Mouse (Mus musculus): Measurements from ENCODE around the gene D13Ertd608e.
"Not testable (repeated sequence)": the region's sequence is repeated elsewhere in the genome, so short reads cannot be mapped to it uniquely, and the experiment has no call there.

D13Ertd608e gene

DNA sequence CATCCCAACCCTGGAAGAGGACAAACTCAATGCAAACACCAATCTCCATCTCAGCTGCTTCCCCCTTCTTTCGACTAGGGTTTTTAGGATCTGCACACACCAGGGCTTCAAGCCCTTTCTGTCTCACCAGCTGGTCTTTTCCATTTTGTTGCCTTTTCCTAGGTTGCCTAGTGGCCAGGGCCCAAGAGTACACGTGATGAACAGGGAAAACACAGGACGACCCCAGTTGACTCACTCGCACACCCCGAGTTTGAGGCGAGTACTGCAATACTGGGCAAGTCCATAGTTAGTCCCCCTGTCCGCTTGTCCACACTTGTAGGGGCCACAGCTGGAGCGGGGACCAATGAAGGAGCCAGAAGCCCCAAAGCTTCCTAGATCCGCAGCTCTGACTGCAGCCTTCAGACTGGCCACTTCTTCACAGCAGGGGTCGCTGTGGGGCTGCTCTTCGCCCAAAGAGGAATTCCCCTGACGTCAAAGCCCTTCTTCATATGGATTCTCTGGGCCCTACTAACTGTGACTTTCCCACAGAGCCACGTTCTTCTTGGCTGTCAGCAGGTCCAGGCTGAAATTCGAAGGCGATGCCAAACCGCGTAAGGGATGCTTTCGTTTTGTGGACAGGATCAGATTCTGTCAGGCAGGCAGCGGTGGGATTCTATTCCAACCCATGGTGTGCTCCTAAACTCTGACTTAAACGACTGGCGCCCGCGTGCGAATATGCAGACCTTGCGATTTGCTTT is at the start of gene D13Ertd608e:
D13Ertd608e (plus strand) TSS at position 687 of the 737 bp plus-strand sequence.
- peak; percentile 51 for DNase-seq

DNA sequence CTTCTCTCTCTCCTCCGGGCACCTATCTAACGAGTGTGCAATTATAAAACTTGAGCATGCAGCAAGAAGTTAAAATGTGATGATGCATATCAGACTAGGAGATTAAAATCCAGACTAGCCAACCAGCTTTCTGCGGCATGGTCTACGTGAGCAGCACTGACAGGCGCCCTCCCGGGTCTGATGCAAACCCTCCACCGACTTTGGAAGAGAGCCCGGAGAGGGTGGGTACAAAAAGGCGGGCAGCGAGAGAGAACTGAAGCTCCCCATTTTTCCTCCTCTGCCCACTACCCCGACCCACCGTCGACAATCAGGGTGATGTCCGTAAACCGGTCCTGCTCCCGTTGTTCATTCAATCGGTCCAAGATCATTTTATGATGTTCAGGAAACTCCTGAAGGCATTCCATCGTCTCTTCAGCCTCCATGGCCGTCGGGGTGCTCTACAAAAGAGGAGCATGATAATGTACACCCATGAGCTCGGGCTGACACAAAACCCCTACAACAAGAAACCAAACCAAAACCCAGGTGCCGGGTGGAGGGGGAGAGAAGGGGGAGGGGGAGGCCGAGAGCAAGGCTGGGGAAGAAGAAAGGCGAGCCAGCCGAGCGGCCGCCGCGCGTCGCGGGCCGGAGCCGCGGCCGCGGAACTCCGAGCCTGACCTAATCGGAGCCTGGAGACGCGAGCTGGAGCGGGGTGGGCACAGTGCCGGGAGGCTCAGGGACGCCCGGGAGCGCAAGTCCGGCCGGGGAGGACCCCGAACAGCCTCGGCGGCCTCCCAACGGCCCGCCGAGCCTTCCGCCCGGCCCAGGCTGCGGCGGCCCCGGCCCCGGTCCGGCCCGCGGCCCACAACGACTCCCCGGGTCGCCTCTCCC is 45.7 kb upstream of the D13Ertd608e start:
- DNase-seq = peak; percentile 45

DNA sequence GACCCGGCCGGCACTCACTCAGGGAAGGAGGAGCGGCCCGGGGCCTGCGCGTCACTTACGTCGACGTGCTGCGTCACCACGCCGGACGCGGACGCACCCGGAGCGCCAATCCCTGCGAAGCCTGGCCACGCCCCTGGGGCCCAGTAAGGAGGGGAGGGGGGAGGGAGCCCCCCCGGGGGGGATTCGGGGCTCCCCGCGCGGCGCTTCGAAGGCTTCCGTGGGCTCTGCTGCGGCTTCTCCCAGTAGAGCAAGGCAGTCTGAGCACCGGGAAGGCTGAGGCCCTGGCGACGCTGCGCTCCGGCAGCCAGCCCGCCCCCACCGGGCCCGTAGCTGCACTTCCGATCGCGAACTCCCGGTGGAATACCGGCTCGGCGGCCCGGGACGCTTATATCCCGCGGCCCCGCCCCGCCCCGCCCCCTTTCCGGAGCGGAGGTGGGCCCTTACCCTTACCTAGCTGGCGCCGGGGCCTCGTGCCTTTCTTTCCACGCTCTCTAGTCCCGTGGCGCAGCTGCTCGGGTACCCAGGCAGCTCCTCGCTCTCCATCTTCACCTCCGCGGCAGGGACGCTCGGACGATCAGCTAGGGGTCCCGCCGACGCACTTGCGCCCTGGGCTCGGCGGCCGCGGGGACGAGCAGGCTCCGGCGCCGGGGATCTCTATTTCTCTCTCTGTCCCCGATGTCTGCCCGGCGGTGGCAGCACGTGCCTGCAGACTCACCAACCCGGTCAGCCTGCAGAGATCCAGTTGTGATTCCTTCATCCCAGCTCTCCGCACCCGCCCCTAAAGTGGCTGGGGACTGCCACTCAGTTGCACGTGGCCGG is 44.8 kb upstream of the D13Ertd608e start, which contains the start of gene Zfp131:
Zfp131 (minus strand) TSS at position 129 of the 819 bp plus-strand sequence.
- DNase-seq = peak; percentile 94

DNA sequence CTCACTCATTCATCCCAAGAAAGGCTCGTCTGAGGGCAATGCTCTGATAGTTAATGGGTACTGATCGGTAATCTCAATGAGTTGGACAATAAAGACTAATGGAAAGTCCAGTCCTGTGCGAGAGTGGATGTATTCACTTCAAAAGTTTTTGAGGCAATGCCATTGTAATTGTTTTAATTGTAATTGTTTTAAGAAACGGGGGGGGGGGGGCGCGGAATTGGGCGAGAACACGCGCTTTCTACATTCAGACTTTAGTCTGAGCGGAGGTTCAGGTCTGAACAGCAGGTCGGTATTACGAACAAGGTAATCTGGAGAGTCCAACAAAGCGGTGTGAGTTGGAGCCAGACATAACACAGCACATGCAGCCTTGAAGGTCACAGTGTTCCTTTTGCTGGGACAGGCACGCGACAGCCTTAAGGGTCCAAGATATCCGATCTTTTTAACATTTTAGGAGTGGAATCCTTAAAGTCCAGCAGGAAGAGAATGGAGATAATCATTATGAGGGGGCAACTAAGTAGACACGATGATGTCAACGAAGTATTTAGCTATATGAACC is 44.1 kb upstream of the D13Ertd608e start:
- DNase-seq = peak; percentile 16

DNA sequence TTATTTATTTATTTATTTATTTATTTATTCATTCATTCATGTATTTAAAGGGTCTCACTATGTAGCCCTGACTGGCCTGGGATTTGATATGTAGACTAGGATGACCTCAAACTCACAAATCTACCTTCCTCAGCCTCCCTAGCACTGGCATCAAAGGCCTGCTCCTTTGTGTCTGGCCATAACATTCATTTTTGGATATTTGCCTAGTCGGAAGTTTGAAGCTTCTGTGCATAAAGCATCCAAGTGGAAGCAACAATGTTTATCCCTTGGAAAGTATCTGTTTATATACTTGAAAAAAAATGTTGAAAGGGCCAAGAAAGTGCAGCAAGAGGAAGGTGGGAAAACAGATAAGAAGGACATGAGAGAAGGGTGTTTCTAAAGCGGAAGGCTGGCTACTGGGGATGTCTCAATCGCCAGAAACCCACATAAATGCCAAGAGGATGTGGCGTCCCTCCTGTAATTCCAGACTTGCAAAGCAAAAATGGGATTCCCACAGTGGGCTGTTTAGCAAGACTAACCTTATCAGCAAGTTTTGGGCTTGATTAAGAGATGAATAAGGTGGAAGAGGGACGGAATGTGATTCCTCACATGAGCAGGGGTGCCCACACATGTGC is 42.9 kb upstream of the D13Ertd608e start:
- no peak for DNase-seq

DNA sequence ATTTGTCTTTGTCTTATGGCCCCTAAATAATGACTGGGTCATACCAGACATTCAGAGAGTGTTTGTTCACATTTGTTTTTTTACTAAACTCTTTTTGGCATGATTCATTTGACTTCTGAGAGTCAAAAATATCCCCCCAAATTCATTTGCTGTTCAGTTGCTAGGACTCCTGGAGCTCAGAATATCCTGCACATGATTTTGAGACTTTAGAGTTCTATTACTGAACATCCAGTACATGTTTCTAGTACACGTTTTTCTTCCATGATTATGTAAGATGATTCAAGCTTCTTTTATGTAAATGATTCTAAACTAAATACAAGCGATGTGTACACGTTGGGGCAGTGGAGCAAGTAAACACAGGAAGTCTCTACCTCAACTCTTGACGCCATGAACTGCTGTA is 38.1 kb upstream of the D13Ertd608e start:
- no peak for DNase-seq

DNA sequence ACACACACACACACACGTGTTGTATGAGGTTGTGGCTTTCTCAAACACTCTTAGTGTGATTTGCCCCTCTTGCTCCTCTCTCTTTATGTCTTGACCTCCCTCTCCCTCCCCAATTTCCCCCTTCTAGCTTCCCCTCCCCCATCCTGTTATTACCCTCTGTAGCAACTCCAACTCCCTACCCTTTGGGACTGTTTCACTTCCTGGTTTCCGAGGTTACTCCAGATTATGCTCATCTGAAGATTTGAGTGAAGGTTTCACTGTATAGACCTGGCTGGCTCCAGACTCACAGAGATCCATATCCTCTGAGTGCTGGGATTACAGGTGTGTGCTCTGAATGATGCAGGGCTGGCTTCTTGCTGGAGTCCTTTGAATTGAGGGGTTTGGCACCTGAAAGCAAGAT is 26.9 kb upstream of the D13Ertd608e start:
- DNase-seq = no peak

DNA sequence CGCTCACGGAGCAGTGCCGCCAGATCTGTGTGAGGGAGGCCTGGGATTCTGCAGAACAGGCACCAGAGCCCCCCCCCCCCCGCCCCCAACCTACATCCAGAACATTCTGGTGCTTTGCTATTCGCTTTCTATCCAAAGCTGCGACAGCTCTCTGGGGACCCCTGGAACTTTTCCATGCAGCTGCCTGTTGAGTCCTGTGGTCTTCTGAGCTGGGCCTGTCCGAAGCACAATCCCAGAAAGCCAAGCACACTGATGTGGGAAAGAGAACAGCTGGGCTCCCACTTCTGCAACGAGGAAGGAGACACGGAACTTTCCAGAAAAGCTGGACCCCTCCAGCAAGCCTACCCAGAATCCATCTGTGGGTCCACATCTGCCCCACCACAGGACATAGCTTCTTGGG is 25.8 kb upstream of the D13Ertd608e start:
- no peak for DNase-seq

DNA sequence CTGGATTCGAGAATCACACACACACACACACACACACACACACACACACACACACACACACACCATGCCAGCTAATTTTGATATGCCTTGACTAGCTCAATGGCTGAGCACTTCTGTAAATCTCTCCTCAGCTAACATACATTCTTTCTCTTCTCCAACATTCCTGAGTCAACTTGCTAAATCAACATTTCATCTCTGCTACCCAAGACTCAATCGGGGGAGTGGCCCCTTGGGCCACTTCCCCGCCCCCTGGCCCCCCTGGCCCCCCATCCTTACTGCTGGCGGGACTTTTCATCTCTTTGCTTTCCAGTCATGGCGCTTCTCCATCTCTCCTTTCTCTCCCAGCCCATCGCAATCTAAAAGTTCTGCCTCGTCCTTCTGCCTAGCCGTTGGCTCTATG is 19.0 kb upstream of the D13Ertd608e start:
- DNase-seq = no peak

DNA sequence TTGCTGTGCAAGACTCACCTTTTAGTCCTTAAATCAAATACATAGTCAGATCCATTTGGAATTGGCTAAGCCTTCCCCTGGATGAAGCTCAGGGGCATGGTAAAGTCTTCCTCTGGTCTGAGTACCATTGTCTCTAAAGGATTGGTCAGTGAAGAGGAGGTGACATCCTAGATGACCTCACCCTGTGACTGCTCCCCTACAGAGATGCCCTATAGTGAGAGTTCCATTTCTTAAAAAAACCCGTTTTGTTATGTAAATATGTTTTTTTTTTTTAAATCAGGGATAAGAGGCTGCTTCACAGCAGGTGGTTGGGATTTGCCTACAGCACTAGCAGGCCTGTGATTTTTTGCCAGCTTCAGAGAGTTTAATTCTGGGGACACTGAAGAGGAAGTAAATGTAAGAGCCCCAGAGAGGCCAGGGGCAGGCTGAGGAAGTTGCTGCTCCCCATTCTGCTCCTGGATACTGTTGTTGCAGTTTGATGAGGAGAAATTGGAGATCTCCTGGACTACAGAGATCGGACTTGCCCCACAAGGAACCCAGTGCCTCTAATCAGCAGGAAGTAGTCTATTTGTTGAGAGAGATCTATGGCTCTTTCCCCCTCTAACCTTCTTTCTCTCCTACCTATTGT is 18.1 kb upstream of the D13Ertd608e start:
- no peak for DNase-seq

DNA sequence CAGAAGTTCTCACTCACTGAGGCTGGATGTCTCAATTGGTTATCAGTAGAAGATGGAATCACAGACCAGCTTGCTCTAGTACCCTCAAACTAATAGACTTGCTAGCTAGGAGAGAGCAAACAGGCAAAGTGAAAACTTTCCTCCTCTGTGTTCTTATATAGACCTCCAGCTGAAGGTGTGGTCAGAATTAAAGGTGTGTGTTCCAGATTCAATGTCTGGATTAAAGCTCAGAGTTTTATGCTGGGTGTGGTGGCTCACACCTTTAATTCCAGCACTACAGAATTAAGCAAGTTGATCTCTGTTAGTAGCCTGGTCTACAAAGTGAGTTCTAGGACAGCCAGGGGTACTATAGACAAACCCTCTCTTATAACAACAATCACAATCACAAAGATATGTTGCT is 5.7 kb upstream of the D13Ertd608e start, which contains the start of gene AF067063:
AF067063 (minus strand) TSS at position 101 of the 400 bp plus-strand sequence.
- not testable (repeated sequence) for DNase-seq

DNA sequence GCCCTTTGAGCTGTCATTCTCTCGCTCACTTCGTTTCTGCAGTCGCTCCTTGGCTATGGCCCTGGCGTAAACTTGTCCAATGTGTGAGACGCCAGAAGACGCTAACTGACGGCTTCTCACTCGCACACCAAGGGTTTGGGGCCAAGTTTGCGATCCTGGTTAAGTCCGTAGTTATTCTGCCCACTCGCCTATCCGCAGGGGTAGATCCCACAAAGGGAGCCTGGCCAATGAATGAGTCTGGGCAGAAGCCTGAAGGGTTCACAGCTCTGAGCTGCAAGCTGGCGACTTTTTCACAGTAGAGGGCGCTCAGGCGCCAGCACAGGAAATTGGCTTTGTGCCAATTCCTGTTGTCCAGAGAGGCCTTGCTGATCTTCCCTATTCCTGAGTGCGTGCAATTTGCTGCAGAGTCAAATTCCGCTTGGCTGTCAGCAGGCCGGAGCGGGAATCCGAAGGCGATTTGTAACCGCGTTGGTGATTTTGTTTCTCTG is 562 bp downstream of the D13Ertd608e start:
- peak; percentile 43 for DNase-seq

DNA sequence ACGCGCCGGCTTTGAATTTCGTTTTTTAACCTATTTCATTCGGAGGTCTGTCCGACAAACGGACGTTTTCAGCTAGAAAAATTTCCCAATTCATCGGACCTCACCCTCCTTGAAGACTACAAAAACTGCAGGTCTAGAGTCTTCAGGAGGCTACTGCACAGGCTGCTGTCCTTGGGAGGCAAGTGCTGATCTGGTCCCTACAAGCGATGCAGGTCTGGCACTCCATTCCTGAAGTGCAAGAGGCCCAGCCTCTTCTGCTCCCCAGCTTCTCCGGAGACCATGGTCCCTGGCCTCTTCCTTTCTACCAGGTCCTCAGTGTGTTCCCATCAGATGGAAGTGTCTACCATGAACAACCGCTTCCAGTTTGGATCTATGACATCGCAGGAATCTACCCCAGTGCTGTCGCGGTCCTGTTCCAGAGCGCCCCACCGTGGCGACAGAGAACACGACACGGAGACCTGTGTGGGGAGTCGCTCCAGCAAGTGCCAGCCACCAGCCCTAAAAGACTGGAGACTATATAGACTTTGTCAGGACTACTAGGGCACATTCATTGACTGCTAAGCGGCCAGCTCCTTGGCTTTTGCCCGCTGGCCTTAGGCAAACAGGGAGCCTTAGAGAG is 2.0 kb downstream of the D13Ertd608e start:
- peak; percentile 31 for DNase-seq

DNA sequence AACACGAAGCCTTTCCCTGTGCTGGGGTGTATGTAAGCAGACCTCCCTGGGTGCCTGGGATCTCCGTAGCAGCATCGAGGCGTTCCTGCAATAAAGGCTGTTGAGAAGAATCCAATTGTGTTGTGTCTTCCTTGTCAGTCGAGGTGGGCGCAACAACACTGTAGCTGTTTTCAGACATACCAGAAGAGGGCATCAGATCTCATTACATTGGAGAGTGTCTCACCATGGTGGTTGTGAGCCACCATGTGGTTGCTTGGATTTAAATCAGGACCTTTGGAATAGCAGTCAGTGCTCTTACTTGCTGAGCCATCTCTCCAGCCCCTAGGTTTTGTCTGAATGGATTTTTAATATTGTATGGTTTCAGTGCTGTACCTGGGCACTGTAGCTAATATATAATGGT is 4.2 kb downstream of the D13Ertd608e start:
- not testable (repeated sequence) for DNase-seq

DNA sequence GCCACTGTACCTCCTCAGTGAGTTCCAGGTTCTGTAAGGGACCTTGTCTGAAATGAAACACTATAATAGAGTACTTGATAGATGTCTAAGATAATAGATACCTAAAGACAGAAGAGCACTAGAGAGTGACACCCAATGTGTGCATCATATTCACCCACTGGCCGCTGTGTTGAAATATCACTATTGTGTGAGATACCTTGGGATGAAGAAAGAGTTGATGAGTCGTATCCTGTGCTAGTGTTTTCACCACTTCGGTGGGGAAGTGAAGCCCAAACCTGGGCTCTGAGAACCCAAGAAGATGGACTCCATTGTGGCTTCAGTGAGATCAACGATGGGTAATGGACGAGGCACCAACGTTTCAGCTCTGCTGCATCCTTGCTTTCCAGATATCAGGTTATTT is 26.6 kb downstream of the D13Ertd608e start:
- not testable (repeated sequence) for DNase-seq

DNA sequence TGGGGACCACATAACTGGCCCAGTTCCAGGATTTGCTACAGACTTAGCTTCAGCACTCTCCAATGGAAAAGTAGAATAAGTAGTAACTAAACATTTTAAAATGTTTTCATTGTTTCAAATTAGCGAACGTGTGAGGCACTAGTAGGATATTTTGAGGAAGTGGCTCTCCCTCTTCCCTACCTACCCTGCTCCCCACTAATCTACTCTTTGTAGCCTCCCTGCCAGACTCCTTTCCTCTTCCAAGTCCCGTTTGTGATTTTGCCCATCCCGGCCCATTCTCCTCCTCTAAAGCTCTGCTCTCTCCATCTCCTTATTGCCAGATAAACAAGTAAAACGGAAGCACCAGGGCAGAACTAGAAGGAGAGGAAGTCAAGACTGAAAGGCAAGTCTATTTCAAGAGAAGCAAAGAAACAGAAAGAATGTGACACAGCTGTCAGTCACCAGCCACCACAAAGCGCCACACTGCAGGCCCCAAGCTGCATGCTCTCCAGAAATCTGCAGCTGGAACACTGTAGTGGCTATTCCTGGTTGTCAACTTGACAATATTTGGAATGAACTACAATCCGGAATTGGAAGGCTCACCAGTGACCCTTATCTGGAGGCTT is 28.7 kb downstream of the D13Ertd608e start:
- not testable (repeated sequence) for DNase-seq

DNA sequence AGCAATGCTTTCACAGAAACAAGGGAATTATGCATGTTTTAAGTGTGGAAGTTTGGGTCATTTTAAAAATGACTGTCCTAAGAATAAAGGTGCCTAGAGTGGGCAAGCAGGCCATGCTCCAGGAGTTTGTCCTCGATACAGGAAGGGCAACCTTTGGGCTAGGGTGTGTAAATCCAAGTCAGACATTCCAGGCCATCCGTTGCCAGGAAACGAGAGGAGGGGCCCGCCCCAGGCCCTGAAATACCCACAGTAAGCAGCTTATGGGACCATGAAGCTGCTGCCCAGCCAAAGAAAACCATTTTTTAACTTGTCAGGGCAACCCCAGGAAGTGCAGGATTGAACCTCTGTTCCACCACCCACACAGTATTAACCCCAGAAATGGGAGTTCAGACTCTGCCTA is 51.1 kb downstream of the D13Ertd608e start:
- DNase-seq = peak; percentile 30

DNA sequence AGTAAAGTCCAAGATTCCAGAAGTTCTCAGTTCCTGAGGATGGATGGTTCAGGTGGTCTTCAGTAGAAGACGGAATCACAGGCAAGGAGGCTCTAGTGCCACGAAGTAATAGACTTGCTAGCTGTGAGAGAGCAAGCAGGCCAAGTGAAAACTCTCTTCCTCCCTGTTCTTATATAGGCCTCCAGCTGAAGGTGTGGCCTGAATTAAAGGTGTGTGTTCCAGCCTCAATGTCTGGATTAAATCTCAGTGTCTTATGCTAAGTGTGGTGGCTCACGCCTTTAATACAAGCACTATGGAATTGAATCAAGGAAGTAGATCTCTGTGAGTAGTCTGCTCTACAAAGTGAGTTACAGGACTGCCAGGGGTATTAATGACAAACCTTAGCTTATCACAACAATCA is 58.9 kb downstream of the D13Ertd608e start, which contains the start of gene Tcstv1:
Tcstv1 (minus strand) TSS at position 101 of the 400 bp plus-strand sequence.
- not testable (repeated sequence) for DNase-seq

Measured in kidney, adult 18-20 months (tissue).